Mouse (Mus musculus) CH12.LX (cell line): Measurements from ENCODE around the gene Pink1. TPM values are rescaled to one million over a fixed set of nuclear protein-coding genes. Genes with fewer than 3 reads are reported as not detected.

Source experiments
- DNase-seq: peaks from one replicate; pipeline ENCODE4 v3.0.0-alpha.2; 2013; ENCODE audit errors: extremely low read depth
- H3K27ac ChIP-seq: 2 replicates; pipeline ENCODE4 v1.5.1; 2012; ENCODE audit warnings: low read depth, mild to moderate bottlenecking, control low read depth, moderate library complexity; ENCODE audit not compliant: insufficient read depth
- H3K27me3 ChIP-seq: replicated peaks from 2 replicates; pipeline ENCODE3; 2012; ENCODE audit warnings: inconsistent platforms
- H3K36me3 ChIP-seq, 2 experiments: replicated peaks in 1 of 2; 2 replicates each; pipeline versions ENCODE3 to v1.6.1; 2012; ENCODE audit warnings: inconsistent platforms in 1 of 2, low read length in 1 of 2, mild to moderate bottlenecking in 1 of 2, mixed read lengths in 1 of 2, moderate library complexity in 1 of 2; ENCODE audit not compliant: control insufficient read depth in 1 of 2, insufficient read depth in 1 of 2
- H3K4me1 ChIP-seq, 2 experiments: 2 replicates each; pipeline ENCODE4 v1.6.1; 2012; ENCODE audit warnings: inconsistent platforms in 1 of 2, moderate library complexity in 1 of 2; ENCODE audit not compliant: insufficient read depth in 2 of 2, control insufficient read depth in 1 of 2
- H3K4me2 ChIP-seq: 2 replicates; pipeline ENCODE4 v1.6.1; 2012; ENCODE audit warnings: low read depth, mild to moderate bottlenecking, control low read depth; ENCODE audit not compliant: poor library complexity, insufficient read depth, severe bottlenecking
- H3K4me3 ChIP-seq, 3 experiments: fragments of 150-350 bp in 1 of 3; sonication (generic) in 1 of 3; replicated peaks in 1 of 3; 2 replicates each; pipeline versions ENCODE3 to v1.5.1; 2011 to 2012; ENCODE audit warnings: low read depth in 2 of 3, low read length in 2 of 3, mild to moderate bottlenecking in 2 of 3, moderate library complexity in 2 of 3, control low read depth in 1 of 3, improper control_type of control experiment in 1 of 3, inconsistent platforms in 1 of 3, mixed read lengths in 1 of 3; ENCODE audit not compliant: poor library complexity in 1 of 3
- H3K79me2 ChIP-seq: replicated peaks from 2 replicates; pipeline ENCODE4 v1.6.1; 2012; ENCODE audit warnings: mild to moderate bottlenecking, moderate library complexity; ENCODE audit not compliant: control insufficient read depth, poor library complexity, insufficient read depth, severe bottlenecking; ENCODE audit errors: extremely low read depth
- H3K9ac ChIP-seq: 2 replicates; pipeline ENCODE4 v1.6.1; 2012; ENCODE audit warnings: low read depth, mild to moderate bottlenecking, control low read depth, moderate library complexity; ENCODE audit not compliant: insufficient read depth
- H3K9me3 ChIP-seq: replicated peaks from 2 replicates; pipeline ENCODE3; 2012; ENCODE audit warnings: low read length, inconsistent platforms, mixed read lengths
- BHLHE40 ChIP-seq: IDR thresholded peaks from 2 replicates; pipeline ENCODE4 v1.6.1; 2011; ENCODE audit warnings: mild to moderate bottlenecking, low read depth, low read length, improper control_type of control experiment
- CHD2 ChIP-seq: IDR thresholded peaks from 2 replicates; pipeline ENCODE4 v1.6.1; 2011; ENCODE audit warnings: low read length, improper control_type of control experiment
- EP300 ChIP-seq: IDR thresholded peaks from 2 replicates; pipeline ENCODE4 v1.6.1; 2011; ENCODE audit warnings: low read length, improper control_type of control experiment
- ETS1 ChIP-seq: conservative IDR thresholded peaks from 2 replicates; pipeline ENCODE4 v1.6.1; 2012; ENCODE audit warnings: low read depth, mild to moderate bottlenecking, inconsistent platforms, low read length, improper control_type of control experiment, moderate library complexity
- HCFC1 ChIP-seq: IDR thresholded peaks from 2 replicates; pipeline ENCODE4 v1.6.1; 2012; ENCODE audit warnings: low read depth, mild to moderate bottlenecking, inconsistent platforms, low read length, improper control_type of control experiment
- JUN ChIP-seq: IDR thresholded peaks from 2 replicates; pipeline ENCODE4 v1.6.1; 2011; ENCODE audit warnings: low read depth, mild to moderate bottlenecking, low read length, improper control_type of control experiment, moderate library complexity; ENCODE audit not compliant: insufficient read depth
- JUND ChIP-seq: conservative IDR thresholded peaks from 2 replicates; pipeline ENCODE4 v1.6.1; 2011; ENCODE audit warnings: low read depth, low read length, improper control_type of control experiment
- MAFK ChIP-seq: IDR thresholded peaks from 2 replicates; pipeline ENCODE4 v1.6.1; 2011; ENCODE audit warnings: low read length, improper control_type of control experiment; ENCODE audit not compliant: insufficient replicate concordance
- MAZ ChIP-seq: IDR thresholded peaks from 2 replicates; pipeline ENCODE4 v1.6.1; 2012; ENCODE audit warnings: low read depth, mild to moderate bottlenecking, inconsistent platforms, low read length, improper control_type of control experiment, moderate library complexity
- MEF2A ChIP-seq: IDR thresholded peaks from 2 replicates; pipeline ENCODE4 v1.6.1; 2014; ENCODE audit warnings: low read depth, mild to moderate bottlenecking, inconsistent platforms, low read length, improper control_type of control experiment, borderline replicate concordance
- NELFE ChIP-seq: IDR thresholded peaks from 2 replicates; pipeline ENCODE4 v1.6.1; 2011; ENCODE audit warnings: low read depth, low read length, improper control_type of control experiment
- POLR2A ChIP-seq: IDR thresholded peaks from 2 replicates; pipeline ENCODE4 v1.6.1; 2011; ENCODE audit warnings: low read depth, mild to moderate bottlenecking, improper control_type of control experiment, low read length
- TBP ChIP-seq: conservative IDR thresholded peaks from 2 replicates; pipeline ENCODE4 v1.6.1; 2011; ENCODE audit warnings: low read depth, low read length, improper control_type of control experiment
- UBTF ChIP-seq: IDR thresholded peaks from 2 replicates; pipeline ENCODE4 v1.6.1; 2012; ENCODE audit warnings: low read depth, mild to moderate bottlenecking, inconsistent platforms, low read length, improper control_type of control experiment, moderate library complexity
- USF1 ChIP-seq: IDR thresholded peaks from 2 replicates; pipeline ENCODE4 v1.6.1; 2014; ENCODE audit warnings: low read depth, mild to moderate bottlenecking, inconsistent platforms, low read length, improper control_type of control experiment
- ZKSCAN1 ChIP-seq: IDR thresholded peaks from 2 replicates; pipeline ENCODE4 v1.6.1; 2012; ENCODE audit warnings: low read depth, inconsistent platforms, low read length, improper control_type of control experiment, borderline replicate concordance
- ZMIZ1 ChIP-seq: IDR thresholded peaks from 2 replicates; pipeline ENCODE4 v1.6.1; 2012; ENCODE audit warnings: low read depth, mild to moderate bottlenecking, inconsistent platforms, low read length, improper control_type of control experiment
- dilution Hi-C: fragments of 300-500 bp; cut with MboI; formaldehyde crosslinking; loops from 2 replicates; pipeline ENCODE4 v1.14.3; 2020; ENCODE audit warnings: low sequenced_read_pairs; ENCODE audit not compliant: extremely low pct_unique_long_range_greater_than_20kb, extremely low pct_ligation_motif_present
- in situ Hi-C: fragments of 300-500 bp; cut with MboI; formaldehyde crosslinking; loops from 3 replicates; pipeline ENCODE4 v1.14.3; 2019; ENCODE audit warnings: low sequenced_read_pairs, low pct_ligation_motif_present, low pct_unique_long_range_greater_than_20kb, mixed read lengths
- polyA plus RNA-seq: library from polyadenylated mRNA; unstranded; fragments of >175 nt; gene quantifications from 2 replicates; pipeline ENCODE4 v1.2.1, GENCODE M21; 2012; ENCODE audit warnings: low read depth; ENCODE audit not compliant: insufficient read length
- total RNA-seq, 2 experiments: library from RNA; depleted of rRNA; stranded (reverse); fragments of 300-350 nt in 1 of 2; fragments of >200 nt in 1 of 2; gene quantifications; 2 replicates each; pipeline ENCODE4 v1.2.3; 2012 to 2014

The Pink1 gene
- total and polyA plus RNA-seq, 3 experiments, result 7.1 to 10.8 (median 7.2) TPM

DNA sequence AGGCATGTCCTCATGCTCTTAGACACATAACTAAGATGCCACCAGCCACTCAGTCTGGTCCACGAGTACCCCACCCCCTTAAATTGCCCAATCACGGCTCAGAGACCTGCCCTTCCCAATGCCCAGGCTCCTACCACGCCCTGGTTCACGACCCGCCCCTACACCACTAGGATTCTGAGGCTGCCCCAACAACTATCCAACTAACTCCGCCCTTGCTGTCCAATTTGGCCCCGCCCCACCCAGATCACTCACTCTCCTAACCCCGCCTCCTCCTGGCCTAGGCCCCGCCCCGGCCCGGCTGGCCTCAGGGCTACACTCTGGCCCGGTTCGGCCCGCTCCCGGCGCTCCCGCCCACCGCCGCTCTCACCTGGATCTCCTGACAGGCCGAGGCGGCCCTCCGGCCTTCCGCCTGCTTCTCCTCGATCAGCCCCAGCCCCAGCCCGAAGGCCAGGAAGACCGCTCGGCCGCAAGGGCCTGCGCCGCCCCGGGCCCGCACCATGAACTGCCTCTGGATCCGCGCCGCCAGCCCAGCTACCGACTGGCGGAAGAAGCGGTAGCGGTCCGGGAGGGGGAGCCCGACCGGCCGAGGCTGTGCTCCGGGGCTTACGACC lies 536 bp downstream of the Pink1 start:
- peak overlapping the region; percentile 68 for H3K9ac ChIP-seq
- peaks cover 12% of the 10 kb centered on the region for H3K9me3 ChIP-seq
- dilution Hi-C loops (no loop called here), in situ Hi-C loops (loop anchor here (10.0 kb wide), 1 partner anchor 49 kb away; no protein-coding TSS in a partner anchor)
- H3K4me2 ChIP-seq, result peak overlapping the region; percentile 29; the same call in 1 of the 2 replicates
- H3K4me1 ChIP-seq, result peaks cover 0 to 6% of the 10 kb centered on the region in 2 experiments; a peak in 2 of 4 replicates
- H3K4me3 ChIP-seq, result peak overlapping the region; percentile 53 to 72 (median 70)
- no peaks in the 10 kb centered on the region for H3K36me3 ChIP-seq
- DNase-seq, result peak; percentile 94
- TF ChIP-seq MAFK, result no peak
- no peak for TF ChIP-seq USF1
- TF ChIP-seq TBP, result no peak
- TF ChIP-seq BHLHE40, result no peak
- TF ChIP-seq JUN, result no peak
- TF ChIP-seq UBTF, result peak; percentile 78; the same call in 1 of the 2 replicates
- TF ChIP-seq EP300, result no peak
- TF ChIP-seq POLR2A, result peak; percentile 53; the same call in 1 of the 2 replicates
- no peaks in the 10 kb centered on the region for H3K79me2 ChIP-seq
- H3K27ac ChIP-seq, result peak overlapping the region; percentile 58
- peaks cover 20% of the 10 kb centered on the region for H3K27me3 ChIP-seq

DNA sequence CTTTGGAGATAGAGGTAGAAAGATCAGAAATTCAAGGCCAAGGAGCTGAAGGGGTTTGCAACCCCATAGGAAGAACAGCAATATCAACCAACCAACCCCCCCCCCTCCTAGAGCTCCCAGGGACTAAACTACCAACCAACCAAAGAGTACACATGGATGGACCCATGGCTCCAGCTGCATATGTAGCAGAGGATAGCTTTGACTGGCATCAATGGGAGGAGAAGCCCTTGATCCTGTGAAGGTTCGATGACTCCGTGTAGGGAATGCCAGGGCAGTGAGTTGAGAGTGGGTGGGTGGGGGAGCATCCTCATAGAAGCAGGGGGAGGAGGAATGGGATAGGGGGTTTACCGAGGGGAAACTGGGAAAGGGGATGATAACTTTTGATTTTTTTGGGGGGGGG lies 1.7 kb downstream of the Pink1 start:
- no peak for TF ChIP-seq MAZ
- TF ChIP-seq CHD2, result no peak
- no peak for TF ChIP-seq UBTF
- TF ChIP-seq ZKSCAN1, result no peak
- no peak for TF ChIP-seq HCFC1
- no peak for TF ChIP-seq EP300
- no peak for TF ChIP-seq JUND
- TF ChIP-seq ETS1, result no peak
- no peak for TF ChIP-seq ZMIZ1
- TF ChIP-seq NELFE, result no peak
- TF ChIP-seq MEF2A, result no peak
- in situ Hi-C loops (loop anchor here (10.0 to 25.0 kb wide), 2 partner anchors 50 to 362 kb away; no protein-coding TSS in a partner anchor), dilution Hi-C loops (no loop called here)
- Histone ChIP-seq H3K27me3 (peaks cover 12% of the 10 kb centered on the region), H3K27ac (no peak overlapping the region), H3K36me3 (no peaks in the 10 kb centered on the region), H3K4me3 (no peak overlapping the region), H3K4me2 (no peak overlapping the region), H3K9me3 (peaks cover 12% of the 10 kb centered on the region), H3K4me1 (peaks cover 0 to 6% of the 10 kb centered on the region in 2 experiments; a peak in 2 of 4 replicates), H3K79me2 (no peaks in the 10 kb centered on the region), H3K9ac (no peak overlapping the region)
- no peak for DNase-seq
